Mouse (Mus musculus): Measurements from ENCODE around the gene Wipf2. TPM values are rescaled to one million over a fixed set of nuclear protein-coding genes. Genes with fewer than 3 reads are reported as not detected.

Gene Wipf2
- total and polyA plus RNA-seq, 3 experiments = 2.9 to 7.1 TPM; not detected in 1

DNA sequence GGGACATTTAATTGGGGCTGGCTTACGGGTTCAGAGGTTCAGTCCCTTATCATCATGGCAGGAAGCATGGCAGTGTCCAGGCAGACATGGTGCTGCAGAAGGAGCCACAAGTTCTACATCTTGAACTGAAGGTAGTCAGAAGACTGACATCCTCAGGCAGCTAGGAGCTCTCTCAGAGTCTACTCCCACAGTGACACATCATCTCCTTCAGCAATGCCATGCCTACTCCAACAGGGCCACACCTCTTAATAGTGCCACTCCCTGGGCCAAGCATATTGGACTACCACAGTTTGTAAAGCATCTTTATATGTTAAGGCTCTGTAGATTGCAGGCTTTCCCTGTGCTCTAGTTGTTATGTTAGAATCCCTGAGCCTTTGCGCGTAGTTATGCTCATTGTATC lies 24.3 kb downstream of the Wipf2 start:
- Histone ChIP-seq H3K36me3 (ENCODE audit: control insufficient read depth in 1 of 2, insufficient read depth in 2 of 2, low read length in 2 of 2) (peaks cover 0 to 21% of the 10 kb centered on the region in 2 experiments; a peak in 2 of 4 replicates), H3K4me1 (ENCODE audit: control insufficient read depth in 1 of 2, insufficient read depth in 2 of 2, low read length in 2 of 2) (peaks cover 0 to 5% of the 10 kb centered on the region in 2 experiments; a peak in 2 of 4 replicates), H3K9me3 (replicated peaks; ENCODE audit: insufficient read depth, low read length) (no peaks in the 10 kb centered on the region), H3K9ac (ENCODE audit: control insufficient read depth, low read depth, low read length, poor library complexity, severe bottlenecking) (no peak overlapping the region), H3K4me3 (ENCODE audit: control insufficient read depth in 1 of 2, insufficient read depth in 1 of 2, low read depth in 2 of 2, low read length in 2 of 2) (no peak overlapping the region), H3K27ac (ENCODE audit: control insufficient read depth, low read depth, low read length) (no peak overlapping the region), H3K27me3 (ENCODE audit: control insufficient read depth in 1 of 2, insufficient read depth in 2 of 2, low read length in 2 of 2) (no peaks in the 10 kb centered on the region), H3K79me2 (ENCODE audit: control insufficient read depth, insufficient read depth, low read length, poor library complexity) (no peaks in the 10 kb centered on the region)
- DNase-seq (ENCODE audit: low read depth, low spot score) = no peak
- TF ChIP-seq MEF2A (IDR thresholded peaks at IDR 0.05; ENCODE audit: extremely low read depth, insufficient replicate concordance, low read depth, low read length, poor library complexity, severe bottlenecking) (no peak), POLR2A (IDR thresholded peaks at IDR 0.05; ENCODE audit: control insufficient read depth in 1 of 2, insufficient read depth in 1 of 2, low read depth in 1 of 2, low read length in 2 of 2, poor library complexity in 1 of 2) (no peak), RAD21 (IDR thresholded peaks at IDR 0.05; ENCODE audit: low read depth, low read length) (no peak), MXI1 (IDR thresholded peaks at IDR 0.05; ENCODE audit: low read depth, low read length) (no peak), MAFK (IDR thresholded peaks at IDR 0.05; ENCODE audit: borderline replicate concordance, low read depth, low read length) (no peak), ZKSCAN1 (IDR thresholded peaks at IDR 0.05; ENCODE audit: low read depth, low read length) (no peak)

DNA sequence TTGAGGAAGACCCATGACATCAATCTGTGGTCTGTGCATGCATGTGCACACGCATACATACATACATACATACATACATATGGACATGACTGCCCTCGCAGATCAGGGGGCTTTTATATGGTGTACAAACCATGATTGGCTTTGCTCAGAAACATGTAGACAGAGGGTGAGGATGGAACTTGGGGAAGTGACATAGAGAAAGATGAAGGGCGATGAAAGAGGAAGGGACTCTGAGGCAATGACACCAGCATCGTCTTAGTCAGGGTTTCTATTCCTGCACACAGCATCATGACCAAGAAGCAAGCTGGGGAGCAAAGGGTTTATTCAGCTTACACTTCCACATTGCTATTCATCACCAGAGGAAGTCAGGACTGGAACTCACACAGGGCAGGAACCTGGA lies 25.6 kb downstream of the Wipf2 start:
- no peak for DNase-seq (ENCODE audit: low read depth, low spot score)
- Histone ChIP-seq H3K4me1 (ENCODE audit: control insufficient read depth in 1 of 2, insufficient read depth in 2 of 2, low read length in 2 of 2) (peaks cover 0 to 5% of the 10 kb centered on the region in 2 experiments; a peak in 2 of 4 replicates), H3K27me3 (ENCODE audit: control insufficient read depth in 1 of 2, insufficient read depth in 2 of 2, low read length in 2 of 2) (no peaks in the 10 kb centered on the region), H3K4me3 (ENCODE audit: control insufficient read depth in 1 of 2, insufficient read depth in 1 of 2, low read depth in 2 of 2, low read length in 2 of 2) (no peak overlapping the region), H3K9me3 (replicated peaks; ENCODE audit: insufficient read depth, low read length) (no peaks in the 10 kb centered on the region), H3K36me3 (ENCODE audit: control insufficient read depth in 1 of 2, insufficient read depth in 2 of 2, low read length in 2 of 2) (peaks cover 0 to 30% of the 10 kb centered on the region in 2 experiments; a peak in 2 of 4 replicates), H3K9ac (ENCODE audit: control insufficient read depth, low read depth, low read length, poor library complexity, severe bottlenecking) (no peak overlapping the region), H3K27ac (ENCODE audit: control insufficient read depth, low read depth, low read length) (no peak overlapping the region), H3K79me2 (ENCODE audit: control insufficient read depth, insufficient read depth, low read length, poor library complexity) (no peaks in the 10 kb centered on the region)
- TF ChIP-seq POLR2AphosphoS2 (IDR thresholded peaks at IDR 0.05; ENCODE audit: low read length) (no peak), TCF12 (IDR thresholded peaks at IDR 0.05; ENCODE audit: low read depth, low read length) (no peak), POLR2AphosphoS5 (IDR thresholded peaks at IDR 0.05; ENCODE audit: borderline replicate concordance, low read depth, low read length) (no peak), POLR2A (IDR thresholded peaks at IDR 0.05; ENCODE audit: control insufficient read depth in 1 of 2, insufficient read depth in 1 of 2, low read depth in 1 of 2, low read length in 2 of 2, poor library complexity in 1 of 2) (no peak), UBTF (IDR thresholded peaks at IDR 0.05; ENCODE audit: borderline replicate concordance, insufficient read depth, low read depth, low read length) (no peak), HCFC1 (IDR thresholded peaks at IDR 0.05; ENCODE audit: low read depth, low read length) (no peak), ZKSCAN1 (IDR thresholded peaks at IDR 0.05; ENCODE audit: low read depth, low read length) (no peak), E2F4 (IDR thresholded peaks at IDR 0.05; ENCODE audit: borderline replicate concordance, low read depth, low read length) (no peak), SIN3A (IDR thresholded peaks at IDR 0.05; ENCODE audit: low read length) (no peak), MAX (IDR thresholded peaks at IDR 0.05; ENCODE audit: low read length) (no peak), KAT2A (conservative IDR thresholded peaks at IDR 0.05; ENCODE audit: low read depth, low read length) (no peak), BHLHE40 (IDR thresholded peaks at IDR 0.05; ENCODE audit: borderline replicate concordance, low read depth, low read length) (no peak), ETS1 (IDR thresholded peaks at IDR 0.05; ENCODE audit: low read depth, low read length) (no peak), ZMIZ1 (IDR thresholded peaks at IDR 0.05; ENCODE audit: low read depth, low read length) (no peak), MEF2A (IDR thresholded peaks at IDR 0.05; ENCODE audit: extremely low read depth, insufficient replicate concordance, low read depth, low read length, poor library complexity, severe bottlenecking) (no peak), GATA1 (IDR thresholded peaks at IDR 0.05; ENCODE audit: low read depth, low read length) (no peak), NRF1 (IDR thresholded peaks at IDR 0.05; ENCODE audit: insufficient read depth, low read depth, low read length, poor library complexity, severe bottlenecking) (no peak), TBP (IDR thresholded peaks at IDR 0.05; ENCODE audit: low read depth, low read length) (no peak)

All from MEL (cell line).